ENCODE assay signal across 8 mouse cellular contexts in genomic region chr7:19363881-19364280, GRCm38 (mm10). TPM values are rescaled to one million over a fixed set of nuclear protein-coding genes. Genes with fewer than 3 reads are reported as not detected.
DNase-seq lines count a peak whose midpoint lies in the region; ATAC-seq and TF ChIP-seq lines count a peak whose summit lies in the region.

No protein-coding gene starts in this region.

- DNase-seq in ovary, adult 18-20 months (ENCODE audit: low spot score) = peak; percentile 42
- no peak for DNase-seq in ovary, postnatal 10 days (ENCODE audit: low spot score)
- DNase-seq in intestine, embryonic 14.5 days (ENCODE audit: low spot score) = peak; percentile 88
- DNase-seq in liver, embryonic 14.5 days (ENCODE audit: low read depth in 3 of 3, low spot score in 3 of 3) = no peak
- peak; percentile 59 to 76 for DNase-seq in spleen, adult 18-20 months

- peak; percentile 13; the same call in 1 of the 2 replicates for ATAC-seq in intestine, embryonic 14.5 days (replicated peaks; ENCODE audit: low FRiP score, low TSS enrichment, low read depth)
- ATAC-seq in liver, embryonic 14.5 days (ENCODE audit: insufficient read depth) = no peak
- no peak for ATAC-seq in monocyte, adult 5-6 weeks (replicated peaks; ENCODE audit: insufficient number of reproducible peaks, low FRiP score, low TSS enrichment, poor library complexity, severe bottlenecking)

- no peak overlapping the region for H3K4me2 ChIP-seq in intestine, embryonic 14.5 days (ENCODE audit: low read length)
- no peak overlapping the region for H3K4me2 ChIP-seq in liver, embryonic 14.5 days (ENCODE audit: low read depth)

- H3K36me3 ChIP-seq in intestine, embryonic 14.5 days (ENCODE audit: control insufficient read depth, insufficient read depth, low read length) = no peaks in the 10 kb centered on the region
- no peaks in the 10 kb centered on the region for H3K36me3 ChIP-seq in liver, embryonic 14.5 days (replicated peaks; ENCODE audit: control insufficient read depth, insufficient read depth, low read depth)

- no peaks in the 10 kb centered on the region for H3K9me3 ChIP-seq in intestine, embryonic 14.5 days (ENCODE audit: control insufficient read depth, low read length)
- H3K9me3 ChIP-seq in liver, embryonic 14.5 days (ENCODE audit: control insufficient read depth, low read length) = no peaks in the 10 kb centered on the region

- H3K27ac ChIP-seq in bone marrow, adult 2 months (ENCODE audit: control insufficient read depth, insufficient read depth, low read depth, low read length, poor library complexity) = no peak overlapping the region
- H3K27ac ChIP-seq in embryonic fibroblast, embryonic 13.5 days (ENCODE audit: insufficient read depth, low read length) = no peak overlapping the region
- no peak overlapping the region for H3K27ac ChIP-seq in intestine, embryonic 14.5 days (ENCODE audit: low read depth)
- no peak overlapping the region for H3K27ac ChIP-seq in liver, embryonic 14.5 days

- H3K27me3 ChIP-seq in intestine, embryonic 14.5 days (replicated peaks; ENCODE audit: control insufficient read depth, insufficient read depth, low read length) = peaks cover 3% of the 10 kb centered on the region; the same call in 1 of the 2 replicates
- no peaks in the 10 kb centered on the region; the same call in 1 of the 2 replicates for H3K27me3 ChIP-seq in liver, embryonic 14.5 days (ENCODE audit: control insufficient read depth, insufficient read depth, low read length)

- 8% methylated on average over 18 of the region's 18 CpGs for WGBS in bone marrow, adult 2 months
- WGBS in intestine, embryonic 14.5 days = 5% methylated on average over 18 of the region's 18 CpGs
- 3% methylated on average over 18 of the region's 18 CpGs for WGBS in liver, embryonic 14.5 days (ENCODE audit: insufficient replicate concordance)

- no peak for TF ChIP-seq POLR2A in bone marrow, adult 2 months (IDR thresholded peaks at IDR 0.05; ENCODE audit: borderline replicate concordance, control insufficient read depth, low read depth, low read length)
- no peak for TF ChIP-seq POLR2A in embryonic fibroblast, embryonic 13.5 days (IDR thresholded peaks at IDR 0.05; ENCODE audit: low read depth, low read length)

- H3K4me1 ChIP-seq in bone marrow, adult 2 months (ENCODE audit: control insufficient read depth, insufficient read depth, low read length) = no peaks in the 10 kb centered on the region
- H3K4me1 ChIP-seq in embryonic fibroblast, embryonic 13.5 days (ENCODE audit: control insufficient read depth, insufficient read depth, low read length) = no peaks in the 10 kb centered on the region; the same call in 1 of the 2 replicates
- H3K4me1 ChIP-seq in intestine, embryonic 14.5 days (replicated peaks; ENCODE audit: control insufficient read depth, insufficient read depth, low read length) = peaks cover 14% of the 10 kb centered on the region; the same call in 1 of the 2 replicates
- H3K4me1 ChIP-seq in liver, embryonic 14.5 days (replicated peaks; ENCODE audit: control insufficient read depth in 2 of 2, insufficient read depth in 2 of 2, low read length in 1 of 2) = peaks cover 19 to 21% of the 10 kb centered on the region in 2 experiments

- H3K9ac ChIP-seq in intestine, embryonic 14.5 days (ENCODE audit: low read length) = no peak overlapping the region
- H3K9ac ChIP-seq in liver, embryonic 14.5 days (replicated peaks) = no peak overlapping the region

- no peak overlapping the region for H3K4me3 ChIP-seq in bone marrow, adult 2 months (replicated peaks; ENCODE audit: control insufficient read depth, low read depth, low read length)
- H3K4me3 ChIP-seq in embryonic fibroblast, embryonic 13.5 days (ENCODE audit: insufficient read depth, low read length) = no peak overlapping the region
- no peak overlapping the region for H3K4me3 ChIP-seq in intestine, embryonic 14.5 days (ENCODE audit: low read depth, low read length)
- H3K4me3 ChIP-seq in liver, embryonic 14.5 days (ENCODE audit: insufficient read depth in 1 of 2, low read depth in 2 of 2, low read length in 2 of 2) = no peak overlapping the region

- TF ChIP-seq EP300 in liver, embryonic 14.5 days (IDR thresholded peaks at IDR 0.05; ENCODE audit: low read depth) = no peak

- TF ChIP-seq CTCF in bone marrow, adult 2 months (IDR thresholded peaks at IDR 0.05; ENCODE audit: control insufficient read depth, insufficient read depth, low read length) = peak; percentile 90
- peak; percentile 87 for TF ChIP-seq CTCF in embryonic fibroblast, embryonic 13.5 days (IDR thresholded peaks at IDR 0.05; ENCODE audit: borderline replicate concordance, insufficient read depth, low read length)
- peak; percentile 94 for TF ChIP-seq CTCF in liver, embryonic 14.5 days (IDR thresholded peaks at IDR 0.05; ENCODE audit: low read depth)

RNA-seq across cellular contexts. Expression of gene Ppp1r13l, which starts 4.3 kb away (rescaled TPM):
- 1.7 and 4.0 TPM in 2 replicates for polyA plus RNA-seq in bone marrow, adult 2 months (2011; ENCODE audit: insufficient read depth, insufficient read length, low replicate concordance, missing spikeins)
- 11.0 and 12.5 TPM in 2 replicates for polyA plus RNA-seq in embryonic fibroblast, embryonic 13.5 days (2011; ENCODE audit: insufficient read length, low read depth, missing spikeins)
- 4.4 and 4.9 TPM in 2 replicates for polyA plus RNA-seq in intestine, embryonic 14.5 days (2014; fragmentation: Nextera tagmentation; extraction: Ambion mirVana)
- 2.3 TPM in 2 replicates for polyA plus RNA-seq in liver, embryonic 14.5 days (2012; rRNA removed)
- 0.65 and 1.0 TPM in 2 replicates for polyA plus RNA-seq in liver, embryonic 14.5 days (2014; fragmentation: Nextera tagmentation; extraction: Ambion mirVana)
- total RNA-seq in monocyte, adult 5-6 weeks (2017) = not detected in 3 replicates

RNA-seq across cellular contexts. Expression of gene Cd3eap, which starts 4.6 kb away (rescaled TPM):
- polyA plus RNA-seq in bone marrow, adult 2 months (2011; ENCODE audit: insufficient read depth, insufficient read length, low replicate concordance, missing spikeins) = 11.7 and 13.7 TPM in 2 replicates
- polyA plus RNA-seq in embryonic fibroblast, embryonic 13.5 days (2011; ENCODE audit: insufficient read length, low read depth, missing spikeins) = 13.3 and 13.4 TPM in 2 replicates
- 23.9 and 25.8 TPM in 2 replicates for polyA plus RNA-seq in intestine, embryonic 14.5 days (2014; fragmentation: Nextera tagmentation; extraction: Ambion mirVana)
- 4.5 and 6.7 TPM in 2 replicates for polyA plus RNA-seq in liver, embryonic 14.5 days (2012; rRNA removed)
- 7.2 and 7.8 TPM in 2 replicates for polyA plus RNA-seq in liver, embryonic 14.5 days (2014; fragmentation: Nextera tagmentation; extraction: Ambion mirVana)
- 6.9 to 8.9 TPM (median 7.2 TPM) in 3 replicates for total RNA-seq in monocyte, adult 5-6 weeks (2017)

RNA-seq across cellular contexts. Expression of gene Ercc2, which starts 17.9 kb away (rescaled TPM):
- polyA plus RNA-seq in bone marrow, adult 2 months (2011; ENCODE audit: insufficient read depth, insufficient read length, low replicate concordance, missing spikeins) = 17.9 and 31.9 TPM in 2 replicates
- polyA plus RNA-seq in embryonic fibroblast, embryonic 13.5 days (2011; ENCODE audit: insufficient read length, low read depth, missing spikeins) = 14.3 and 22.7 TPM in 2 replicates
- polyA plus RNA-seq in intestine, embryonic 14.5 days (2014; fragmentation: Nextera tagmentation; extraction: Ambion mirVana) = 11.3 and 13.3 TPM in 2 replicates
- 11.7 and 12.3 TPM in 2 replicates for polyA plus RNA-seq in liver, embryonic 14.5 days (2012; rRNA removed)
- 4.6 and 5.5 TPM in 2 replicates for polyA plus RNA-seq in liver, embryonic 14.5 days (2014; fragmentation: Nextera tagmentation; extraction: Ambion mirVana)
- 21.0 to 32.4 TPM (median 25.4 TPM) in 3 replicates for total RNA-seq in monocyte, adult 5-6 weeks (2017)

RNA-seq across cellular contexts. Expression of gene Ercc1, which starts 19.3 kb away (rescaled TPM):
- 19.2 and 31.3 TPM in 2 replicates for polyA plus RNA-seq in bone marrow, adult 2 months (2011; ENCODE audit: insufficient read depth, insufficient read length, low replicate concordance, missing spikeins)
- 44.9 and 52.2 TPM in 2 replicates for polyA plus RNA-seq in embryonic fibroblast, embryonic 13.5 days (2011; ENCODE audit: insufficient read length, low read depth, missing spikeins)
- 71.8 and 82.9 TPM in 2 replicates for polyA plus RNA-seq in intestine, embryonic 14.5 days (2014; fragmentation: Nextera tagmentation; extraction: Ambion mirVana)
- polyA plus RNA-seq in liver, embryonic 14.5 days (2012; rRNA removed) = 8.5 and 9.8 TPM in 2 replicates
- polyA plus RNA-seq in liver, embryonic 14.5 days (2014; fragmentation: Nextera tagmentation; extraction: Ambion mirVana) = 15.7 and 19.2 TPM in 2 replicates
- 15.0 to 19.8 TPM (median 18.0 TPM) in 3 replicates for total RNA-seq in monocyte, adult 5-6 weeks (2017)

RNA-seq across cellular contexts. Expression of gene Klc3, which starts 40.0 kb away (rescaled TPM):
- 1.6 and 1.9 TPM in 2 replicates for polyA plus RNA-seq in bone marrow, adult 2 months (2011; ENCODE audit: insufficient read depth, insufficient read length, low replicate concordance, missing spikeins)
- polyA plus RNA-seq in embryonic fibroblast, embryonic 13.5 days (2011; ENCODE audit: insufficient read length, low read depth, missing spikeins) = 5.3 and 6.3 TPM in 2 replicates
- polyA plus RNA-seq in intestine, embryonic 14.5 days (2014; fragmentation: Nextera tagmentation; extraction: Ambion mirVana) = 2.4 and 3.4 TPM in 2 replicates
- polyA plus RNA-seq in liver, embryonic 14.5 days (2012; rRNA removed) = 0.18 and 0.21 TPM in 2 replicates
- polyA plus RNA-seq in liver, embryonic 14.5 days (2014; fragmentation: Nextera tagmentation; extraction: Ambion mirVana) = 0.13 and 0.58 TPM in 2 replicates
- 1.6 TPM in 2 of 3 replicates, not detected in the other for total RNA-seq in monocyte, adult 5-6 weeks (2017)

Comparison
In these comparisons a context has a peak if more than half of its experiments do, and no peak if none do; other contexts are left out.
1. DNase-seq: peak in ovary, adult 18-20 months (single experiment), intestine, embryonic 14.5 days (single experiment) and spleen, adult 18-20 months (2 of 2); none in ovary, postnatal 10 days (single experiment) and liver, embryonic 14.5 days (0 of 3).
2. Peak in every context shown above with its lines, with median percentiles within 50 percentile points of each other: CTCF ChIP-seq.